Mouse (Mus musculus) gonadal fat pad, adult 2 months (tissue): ENCODE data around the gene Nags. TPM values are rescaled to one million over a fixed set of nuclear protein-coding genes. Genes with fewer than 3 reads are reported as not detected.
A peak's percentile ranks its signal among the peaks of the same experiment; 100 is the strongest.

Source experiments
- DNase-seq: peaks from one replicate; pipeline ENCODE4 v3.0.0-alpha.2; 2012; ENCODE audit warnings: low read depth
- polyA plus RNA-seq: library from polyadenylated mRNA; depleted of rRNA; stranded (reverse); fragments of >200 nt; gene quantifications from 2 replicates; pipeline ENCODE4 v1.2.3, GENCODE M21; 2012; rRNA removed

Nags gene
- 1.3 and 2.4 TPM in 2 replicates for polyA plus RNA-seq

DNA sequence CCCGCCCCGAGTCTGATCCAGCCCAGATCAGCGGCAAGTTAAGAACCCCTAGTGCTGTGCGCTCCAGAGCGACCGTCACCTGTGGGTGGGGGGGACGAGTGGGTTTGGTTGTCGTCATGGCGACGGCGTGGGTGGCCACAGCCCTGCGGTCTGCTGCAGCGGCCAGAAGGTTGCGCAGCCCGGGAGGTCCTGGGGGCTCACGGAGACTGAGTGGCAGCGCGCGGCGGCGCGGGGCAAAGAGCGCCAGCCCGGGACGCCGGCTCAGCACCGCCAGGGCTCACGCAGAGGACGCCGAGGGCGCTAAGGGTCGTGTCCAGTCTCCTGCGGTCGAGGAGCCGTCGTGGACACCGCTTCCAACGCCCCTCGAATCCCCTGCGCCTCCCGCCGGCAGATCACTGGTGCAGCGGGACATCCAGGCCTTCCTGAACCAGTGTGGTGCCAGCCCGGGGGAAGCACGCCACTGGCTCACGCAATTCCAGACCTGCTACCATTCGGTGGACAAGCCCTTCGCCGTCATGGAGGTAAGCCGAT is at the start of gene Nags:
Nags (plus strand) TSS at position 43 of the 531 bp plus-strand sequence.
- no peak for DNase-seq

- no peak for DNase-seq
Observed at GRCm38 (mm10) chr11:102095676-102096075, 49.6 kb upstream of the Nags start.

DNA sequence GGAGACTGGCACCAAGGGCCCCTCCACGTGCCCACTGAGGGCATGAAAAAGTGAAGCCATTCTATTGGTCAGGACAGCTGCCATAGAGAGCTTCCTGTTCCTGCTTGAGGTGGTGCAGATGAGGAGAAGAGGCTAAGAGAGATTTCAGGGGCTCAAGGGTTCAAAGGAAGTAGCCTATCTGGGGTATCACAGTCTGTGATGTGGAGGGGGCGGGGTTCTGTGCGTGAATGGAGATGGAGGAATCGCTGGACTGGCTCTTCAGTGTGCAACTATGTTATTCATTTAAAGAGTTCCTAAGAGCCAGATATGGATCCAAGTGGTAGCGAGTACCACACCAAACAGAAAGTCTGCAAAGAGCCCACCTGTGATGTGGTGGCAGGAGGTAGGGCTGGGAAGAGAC is 48.9 kb upstream of the Nags start:
- DNase-seq = no peak

DNA sequence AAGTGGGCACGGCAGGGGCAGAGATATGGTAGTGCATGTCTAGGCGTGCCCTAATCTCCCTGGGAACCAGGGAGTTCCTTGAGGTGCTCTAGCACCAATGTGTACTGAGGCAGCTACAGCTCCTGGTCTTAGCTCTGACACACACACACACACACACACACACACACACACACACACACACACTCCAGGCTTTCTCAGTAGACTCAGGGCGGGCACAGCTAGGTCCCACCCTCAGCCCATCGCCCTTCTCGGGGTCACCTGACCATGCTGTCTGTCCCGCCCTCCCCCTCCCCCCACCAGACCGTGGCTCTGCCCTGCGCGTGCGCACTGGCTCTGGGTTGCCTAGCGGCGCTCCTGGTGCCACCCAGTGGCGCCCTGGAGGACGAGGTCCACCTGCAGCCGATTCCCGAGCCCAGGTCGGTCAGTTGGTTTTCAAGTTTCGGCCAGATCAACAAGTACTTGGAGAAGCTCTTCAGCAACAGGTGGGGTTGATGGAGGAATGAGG is 48.4 kb upstream of the Nags start:
- DNase-seq = no peak

DNA sequence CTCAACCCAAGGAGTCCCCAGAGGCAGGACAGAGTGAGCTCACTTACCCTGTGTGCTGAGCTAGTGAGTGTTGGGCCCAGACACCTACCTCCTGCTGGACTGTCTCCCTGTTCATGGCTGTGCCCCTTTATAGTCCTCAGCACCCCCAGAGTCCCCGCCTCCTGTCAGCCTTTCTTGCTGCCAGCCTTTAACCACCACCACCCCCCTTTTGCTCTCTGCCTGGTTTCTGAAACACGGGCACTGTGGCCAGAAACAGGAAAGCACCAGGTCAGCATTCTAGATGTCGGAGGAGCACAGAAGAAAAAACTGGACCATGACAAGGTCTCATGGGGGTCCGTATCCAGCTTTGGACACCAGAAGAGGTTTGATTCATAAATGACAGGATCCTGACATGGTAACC is 44.1 kb upstream of the Nags start, which contains the start of gene Ppy:
Ppy (minus strand) TSS at position 101 of the 400 bp plus-strand sequence.
- DNase-seq = no peak

DNA sequence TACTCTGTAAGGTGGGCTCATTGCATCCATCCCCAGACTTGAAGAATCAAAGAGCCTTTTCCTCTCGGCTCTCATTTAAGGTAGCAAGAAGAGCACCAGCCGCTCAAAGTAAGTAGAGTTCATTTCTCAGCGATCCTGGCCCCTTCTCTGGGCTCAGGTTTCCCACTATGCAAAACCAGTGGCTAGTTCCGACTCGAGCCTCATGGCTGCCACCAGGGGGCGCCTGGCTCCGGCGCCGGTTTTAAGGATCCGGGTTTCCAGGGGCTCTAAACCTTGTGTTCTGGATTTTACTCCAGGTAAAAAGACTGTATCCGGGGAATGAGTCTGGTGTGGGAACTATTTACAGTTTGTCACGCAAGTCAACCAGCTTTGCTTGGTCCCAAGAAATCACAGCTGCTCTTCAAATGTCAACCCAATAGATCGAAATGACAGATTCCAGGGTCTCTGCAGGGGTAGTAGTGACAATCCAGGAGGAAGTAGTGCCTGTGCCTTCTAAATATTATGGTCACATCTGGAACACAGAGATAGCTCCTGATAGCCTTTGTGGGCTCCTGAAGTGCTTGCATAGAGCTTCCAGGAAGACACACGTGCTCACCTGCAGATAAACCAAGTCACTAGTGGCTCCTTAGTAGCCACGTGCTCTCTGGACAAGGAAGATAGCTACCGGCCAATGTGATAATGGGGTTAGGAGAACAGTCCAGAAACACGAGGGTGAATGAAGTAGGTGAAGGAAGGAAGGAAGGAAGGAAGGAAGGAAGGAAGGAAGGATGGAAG is 42.6 kb upstream of the Nags start:
- DNase-seq = no peak

DNA sequence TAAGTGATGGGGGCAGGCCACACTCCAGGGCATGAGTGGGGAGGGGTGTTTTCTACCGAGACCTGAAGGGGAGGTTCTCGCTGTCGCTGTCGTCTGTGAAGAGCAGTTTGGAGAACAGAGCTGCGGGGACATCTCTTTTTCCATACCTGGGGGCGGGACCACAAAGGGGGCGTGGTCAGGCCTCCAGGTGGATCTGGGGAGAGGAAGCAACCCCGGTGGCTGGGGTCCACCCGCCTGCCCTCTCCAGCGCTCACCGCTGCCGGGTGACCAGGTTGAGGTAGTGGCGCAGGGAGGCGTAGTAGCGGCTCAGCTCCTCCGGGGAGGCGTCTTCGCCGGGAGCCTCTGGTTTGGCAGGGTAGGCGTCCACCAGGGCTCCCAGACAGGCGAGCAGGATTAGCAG is 38.4 kb upstream of the Nags start:
- DNase-seq = no peak

- DNase-seq = no peak
Observed at GRCm38 (mm10) chr11:102107732-102108131, 37.6 kb upstream of the Nags start, which contains the start of gene Pyy. Pyy (minus strand) TSS chr11:102107832.

DNA sequence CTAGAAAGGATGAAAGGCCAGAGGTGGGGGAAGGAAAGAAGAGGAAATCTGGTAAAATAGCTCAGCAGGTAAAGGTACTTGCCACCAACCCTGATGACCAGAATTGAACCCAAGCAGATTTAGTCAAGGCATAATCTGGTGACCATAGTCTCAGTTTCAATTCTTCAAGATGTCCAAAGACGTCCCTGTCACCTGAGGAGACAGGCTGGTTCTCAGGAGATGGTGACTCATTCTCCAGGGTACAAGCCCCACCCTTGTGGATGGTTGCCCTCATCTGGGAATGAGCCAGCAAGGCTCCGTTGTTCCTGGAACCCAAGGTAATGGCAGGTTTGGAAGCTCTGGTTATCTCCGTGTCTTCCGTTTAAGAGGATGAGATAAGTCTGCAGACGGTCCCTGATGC is 33.7 kb upstream of the Nags start:
- DNase-seq = no peak

DNA sequence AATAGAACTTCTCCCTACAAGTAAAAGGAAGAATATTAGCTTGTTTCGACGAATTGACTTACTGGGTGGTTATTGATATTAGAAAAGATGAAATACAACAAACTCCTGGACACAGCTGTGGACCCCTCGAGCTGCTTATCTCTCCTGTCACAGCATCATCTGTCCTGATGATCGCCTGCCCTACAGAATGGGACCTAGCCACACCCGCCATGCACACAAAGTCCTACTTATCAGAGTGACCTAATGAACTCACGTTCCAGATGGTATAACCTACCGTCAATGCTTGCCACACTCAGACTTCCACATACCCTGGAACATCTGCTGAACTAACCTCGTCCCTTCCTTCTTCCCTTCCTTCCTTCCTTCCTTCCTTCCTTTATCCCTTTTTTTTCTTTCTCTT is 29.1 kb upstream of the Nags start:
- DNase-seq = no peak

GRCm38 (mm10) chr11:102117386-102117785 is 27.9 kb upstream of the Nags start:
- DNase-seq = no peak

DNA sequence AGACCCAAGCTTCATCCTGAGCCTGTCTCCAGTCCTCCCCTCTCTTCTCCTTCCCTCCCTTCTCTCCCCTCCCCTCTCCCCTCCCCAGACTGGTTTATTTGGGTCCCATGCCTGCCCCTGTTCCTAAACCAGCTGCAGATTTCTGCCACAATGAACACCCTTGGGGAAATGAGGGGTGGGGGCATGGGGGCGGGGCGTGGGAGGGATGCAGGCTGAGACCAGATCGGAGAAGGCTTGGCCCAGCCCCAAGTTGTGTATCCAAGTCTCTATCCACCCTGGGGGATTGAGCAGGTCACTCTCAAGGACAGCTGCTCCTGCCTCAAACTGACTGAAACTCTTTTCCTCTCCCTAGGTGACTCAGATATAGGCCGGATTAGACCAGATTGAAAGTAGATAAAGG is 10.8 kb upstream of the Nags start:
- DNase-seq = no peak

DNA sequence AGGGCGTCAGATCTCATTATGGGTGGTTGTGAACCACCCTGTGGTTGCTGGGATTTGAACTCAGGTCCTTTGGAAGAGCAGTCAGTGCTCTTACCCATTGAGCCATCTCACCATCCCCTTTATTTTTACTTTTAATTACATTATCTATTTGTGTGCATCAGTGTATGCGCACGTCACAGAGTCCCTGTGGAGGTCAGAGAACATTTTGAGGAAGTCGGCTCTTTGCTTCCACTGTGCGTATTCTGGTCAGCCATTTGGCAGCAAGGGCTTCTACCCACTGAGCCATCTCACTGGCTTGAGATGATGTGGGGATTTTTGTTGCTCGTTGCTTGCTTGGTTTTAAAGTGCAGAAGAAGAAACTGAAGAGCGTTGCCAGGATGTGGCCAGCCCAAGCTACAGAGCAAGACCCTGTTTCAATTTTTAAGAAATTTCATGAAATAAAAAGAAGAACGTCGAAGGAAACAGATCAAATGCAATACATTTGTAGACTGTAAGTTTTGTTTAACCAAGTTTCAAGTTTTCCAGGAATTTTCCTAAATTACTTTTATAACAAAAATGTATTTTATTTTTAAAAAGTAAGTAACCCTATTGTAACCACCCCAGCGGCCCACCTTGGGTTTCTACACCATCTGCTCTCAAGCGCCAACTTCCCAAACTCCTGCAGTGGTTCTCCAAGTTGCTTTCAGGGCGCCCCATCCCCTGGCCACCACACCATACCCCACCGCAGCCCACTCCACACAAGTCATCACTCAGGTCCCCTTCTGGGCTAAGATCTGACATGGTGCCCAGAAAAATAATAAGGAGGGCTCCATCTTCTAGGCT is 7.5 kb upstream of the Nags start:
- DNase-seq = no peak

- DNase-seq = no peak
Observed at GRCm38 (mm10) chr11:102138447-102138740, 6.9 kb upstream of the Nags start.

GRCm38 (mm10) chr11:102140508-102140907 is 4.8 kb upstream of the Nags start:
- no peak for DNase-seq

GRCm38 (mm10) chr11:102142355-102142754 is 3.0 kb upstream of the Nags start:
- DNase-seq = no peak

- no peak for DNase-seq
Observed at GRCm38 (mm10) chr11:102144957-102145470, 299 bp upstream of the Nags start.

- no peak for DNase-seq
Observed at GRCm38 (mm10) chr11:102146005-102146404, 692 bp downstream of the Nags start.

DNA sequence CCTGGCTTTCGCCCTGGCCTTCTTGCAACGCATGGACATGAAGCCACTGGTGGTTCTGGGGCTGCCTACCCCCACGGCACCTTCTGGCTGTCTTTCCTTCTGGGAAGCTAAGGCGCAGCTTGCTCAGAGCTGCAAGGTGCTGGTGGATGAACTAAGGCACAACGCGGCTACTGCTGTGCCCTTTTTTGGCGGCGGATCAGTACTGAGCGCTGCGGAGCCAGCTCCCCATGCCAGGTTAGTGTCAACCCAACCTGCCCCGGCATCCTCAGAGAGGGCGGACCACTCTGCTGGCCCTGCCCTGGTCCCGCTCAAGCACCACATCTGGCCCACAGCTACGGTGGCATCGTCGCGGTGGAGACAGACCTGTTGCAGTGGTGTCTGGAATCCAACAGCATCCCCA is 1.2 kb downstream of the Nags start:
- DNase-seq = no peak

DNA sequence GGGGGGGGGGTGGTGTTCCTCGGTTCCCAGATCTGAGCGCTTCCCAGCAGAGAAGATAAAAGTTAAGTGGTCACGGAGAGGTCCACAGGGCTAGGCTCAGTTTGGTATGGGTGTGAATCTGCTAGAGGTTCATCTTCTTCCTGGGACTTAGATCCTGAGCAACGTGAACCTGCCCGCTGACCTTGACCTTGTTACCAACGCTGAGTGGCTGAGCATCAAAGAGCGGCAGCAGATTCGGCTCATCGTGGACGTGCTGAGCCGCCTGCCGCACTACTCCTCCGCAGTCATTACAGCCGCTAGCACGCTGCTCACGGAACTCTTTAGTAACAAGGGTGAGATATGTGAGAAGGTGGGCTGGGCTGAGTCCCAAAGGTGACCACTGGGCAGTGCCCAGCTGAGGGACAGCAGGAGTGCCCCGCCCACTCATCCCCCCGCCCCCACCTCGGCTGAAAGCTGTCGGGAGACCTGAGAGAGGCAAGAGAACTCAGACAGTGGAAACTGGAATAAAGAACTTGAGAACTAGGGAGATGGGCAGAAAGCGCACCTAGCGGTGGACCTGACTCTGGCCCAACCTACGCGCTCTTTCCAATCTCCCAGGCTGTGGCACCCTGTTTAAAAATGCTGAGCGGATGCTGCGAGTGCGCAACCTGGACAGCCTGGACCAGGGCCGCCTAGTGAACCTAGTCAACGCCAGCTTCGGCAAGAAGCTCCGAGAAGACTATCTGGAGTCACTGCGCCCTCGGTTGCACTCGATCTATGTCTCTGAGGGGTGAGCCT is 2.1 kb downstream of the Nags start:
- DNase-seq = no peak

DNA sequence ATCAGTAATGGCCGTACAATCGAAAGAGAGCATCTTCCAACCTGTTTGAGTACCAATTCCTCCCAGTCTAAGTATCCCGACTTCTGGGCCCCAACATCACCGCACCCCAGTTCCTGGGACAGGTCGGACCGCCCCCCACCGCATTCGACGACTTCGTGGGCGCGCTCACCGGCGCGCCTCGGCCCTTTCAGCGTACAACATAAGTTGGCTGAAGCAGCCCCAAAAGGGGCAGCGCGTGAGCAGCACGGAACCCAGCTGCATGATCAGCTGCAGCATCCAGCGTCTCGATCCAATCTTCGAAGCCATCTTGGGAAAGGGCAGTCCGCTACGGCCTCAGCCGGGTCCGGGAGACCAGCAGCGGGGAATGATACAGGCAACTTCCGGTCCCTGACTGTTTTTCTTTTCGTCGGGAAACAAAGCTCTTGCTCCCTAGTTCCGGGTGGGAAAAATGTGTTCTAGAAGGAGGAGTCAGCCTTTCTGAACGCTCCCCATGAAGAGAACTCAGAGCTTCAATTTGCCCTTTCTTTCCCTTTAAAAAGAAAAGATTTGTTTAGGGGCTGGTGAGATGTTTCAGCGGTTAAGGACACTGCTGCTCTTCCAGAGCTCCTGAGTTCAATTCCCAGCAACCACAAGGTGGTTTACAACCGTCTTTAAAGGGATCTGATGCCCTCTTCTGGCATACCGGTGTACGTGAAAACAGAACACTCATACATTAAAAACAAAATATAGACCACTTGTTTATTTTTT is 10.9 kb downstream of the Nags start, which contains the start of gene Tmem101:
Tmem101 (minus strand) TSS at position 366 of the 747 bp plus-strand sequence.
- peak; percentile 46 for DNase-seq
